Mouse (Mus musculus) A20 (cell line): ENCODE results near the gene Aox4.

Experiments used
- DNase-seq: peaks from one replicate; pipeline ENCODE4 v3.0.0-alpha.2; 2011; ENCODE audit warnings: low read depth, low spot score

Aox4 gene

DNA sequence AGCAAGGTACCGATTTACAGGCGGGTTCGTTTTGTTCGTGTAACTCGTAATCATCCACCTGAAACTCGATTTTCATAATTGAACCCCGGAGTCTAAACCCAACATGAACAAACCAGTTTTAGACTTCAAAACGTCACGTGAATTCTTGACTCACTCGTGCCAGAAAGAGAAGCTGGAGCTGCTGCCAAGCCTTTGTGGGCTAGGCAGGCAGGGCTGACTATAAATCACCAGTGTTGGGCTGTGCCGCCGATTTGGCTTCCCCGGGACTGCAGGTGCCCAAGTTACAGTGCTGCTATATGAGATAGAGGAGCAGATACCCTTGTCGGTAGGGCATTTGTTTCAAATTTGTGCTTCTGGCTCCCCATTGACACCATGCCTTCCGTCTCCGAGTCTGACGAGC is at the start of gene Aox4:
TSS of gene Aox4 (plus strand) at position 195 of the 400 bp plus-strand sequence.
- no peak for DNase-seq

DNA sequence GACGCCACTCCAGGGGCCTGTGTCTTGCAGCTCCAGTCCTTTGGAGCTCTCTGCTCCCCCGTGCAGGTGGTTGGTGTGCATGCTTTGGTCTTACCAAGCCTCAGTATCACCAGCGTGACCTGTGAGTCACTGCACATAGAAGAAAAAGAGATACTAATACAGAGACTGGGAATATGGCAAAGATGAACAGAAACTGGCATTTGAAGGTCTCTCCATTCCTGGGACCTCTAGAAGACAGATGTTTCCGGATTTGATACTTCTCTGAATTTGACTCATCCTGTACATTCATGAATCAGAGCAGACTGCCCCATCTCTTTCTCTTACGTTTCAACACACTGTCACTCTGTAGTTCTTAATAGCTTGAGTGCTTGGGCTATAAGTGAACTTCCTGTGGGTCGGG is 40.3 kb upstream of the Aox4 start:
- no peak for DNase-seq

DNA sequence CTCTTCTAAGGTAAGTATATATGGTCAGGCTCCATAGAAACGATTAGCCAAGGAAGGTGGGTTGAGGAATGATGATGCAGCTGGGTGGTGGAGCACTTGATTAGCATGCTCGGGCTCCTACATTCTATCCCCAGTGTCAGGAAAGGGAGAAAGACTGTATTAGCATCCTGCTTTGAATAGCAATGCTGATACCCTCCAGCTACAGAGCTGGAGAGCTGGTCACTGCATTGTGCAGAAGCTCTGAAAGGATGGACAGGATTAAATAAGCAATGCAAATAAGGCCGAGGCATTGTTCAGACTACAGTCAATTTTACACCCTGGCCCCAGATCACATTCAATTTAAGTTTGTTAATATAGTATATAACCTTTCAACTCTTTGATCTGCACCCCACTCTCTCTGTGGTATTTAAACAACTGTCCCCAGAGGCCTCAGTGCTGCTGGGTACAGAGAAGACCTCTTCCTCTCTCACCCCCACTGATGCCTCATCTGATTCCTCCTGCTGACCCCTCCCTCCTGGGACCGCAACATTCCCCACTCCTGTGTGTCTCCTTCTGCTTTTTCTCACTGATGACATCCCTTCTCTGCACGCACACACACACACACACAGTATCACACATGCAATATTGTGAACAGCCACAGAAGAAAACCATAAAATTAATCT is 21.6 kb upstream of the Aox4 start:
- DNase-seq: no peak

DNA sequence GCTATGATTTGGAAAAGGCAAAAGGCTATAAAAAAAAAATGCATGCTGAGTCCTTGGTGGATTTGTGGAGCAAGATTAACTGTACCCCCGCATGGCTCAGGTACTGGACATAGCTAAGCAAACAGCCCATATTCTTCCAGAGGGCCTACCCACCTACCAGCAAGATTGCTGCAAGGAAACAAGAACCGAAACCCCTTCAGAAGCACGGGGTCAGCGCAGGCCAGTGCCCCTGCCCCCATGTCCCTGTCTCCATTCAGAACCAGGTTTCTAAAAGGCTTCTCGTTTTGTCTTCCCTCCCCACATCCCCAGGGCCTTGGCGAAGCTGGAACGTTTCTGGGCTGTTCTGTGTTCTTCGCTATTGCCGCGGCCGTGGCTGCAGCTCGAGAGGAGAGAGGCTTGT is 15.9 kb upstream of the Aox4 start:
- DNase-seq: no peak

DNA sequence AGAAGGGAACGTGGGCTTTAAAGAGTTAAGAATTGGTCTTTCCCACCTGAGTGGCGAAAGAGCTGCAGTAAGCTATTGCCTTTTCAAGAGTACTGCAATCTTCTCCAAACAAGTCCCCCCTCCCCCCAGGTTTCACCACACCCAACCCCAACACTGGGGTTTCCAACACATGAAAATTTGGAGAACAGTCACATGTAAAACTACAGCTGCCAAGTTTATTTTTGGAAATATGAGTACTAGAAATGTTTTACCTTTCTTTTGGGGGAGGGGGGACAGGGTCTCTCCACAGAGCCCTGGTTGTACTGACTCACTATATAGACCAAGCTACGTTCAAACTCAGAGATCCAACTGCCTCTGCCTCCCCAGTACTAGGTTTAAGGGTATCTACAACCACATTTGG is 15.2 kb upstream of the Aox4 start:
- no peak for DNase-seq

DNA sequence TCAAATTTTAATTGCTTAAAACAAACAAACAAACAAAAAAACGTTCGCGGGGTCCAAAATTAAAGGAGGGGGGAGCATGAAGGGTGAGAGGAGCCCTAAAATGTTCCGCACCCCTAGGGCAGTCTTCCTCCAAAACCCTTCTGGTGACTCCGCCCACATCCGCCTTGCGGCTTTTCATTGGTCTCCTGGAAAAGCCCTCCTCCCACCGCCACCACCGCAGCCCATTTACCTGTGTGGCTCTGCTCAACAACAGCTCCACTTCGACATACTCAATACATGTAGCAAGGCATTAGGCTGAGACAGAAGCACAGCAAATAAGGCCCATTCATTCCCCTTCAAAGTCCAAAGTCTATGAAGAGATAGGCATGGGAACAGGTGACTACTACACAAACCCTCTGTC is 14.7 kb upstream of the Aox4 start:
- DNase-seq: no peak

DNA sequence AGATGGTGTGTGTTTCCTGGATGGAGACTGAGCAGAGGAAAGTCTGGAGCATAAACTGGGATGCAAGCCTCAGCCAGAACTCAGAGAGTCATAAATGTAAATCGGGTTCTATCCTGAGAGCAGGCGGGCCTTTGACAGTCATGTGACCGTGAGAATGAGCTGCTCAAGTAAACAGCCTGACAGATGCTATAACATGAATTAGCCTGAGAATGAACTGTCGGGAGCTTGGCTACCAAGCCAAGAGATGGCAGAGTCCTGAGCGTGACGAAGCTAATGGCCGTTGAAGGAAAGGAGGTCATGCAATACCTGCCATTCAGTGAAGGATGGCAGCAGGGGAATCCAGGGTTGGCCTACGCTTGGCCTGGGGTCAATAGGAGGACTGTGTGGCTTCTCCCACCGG is 13.2 kb upstream of the Aox4 start:
- DNase-seq: no peak

DNA sequence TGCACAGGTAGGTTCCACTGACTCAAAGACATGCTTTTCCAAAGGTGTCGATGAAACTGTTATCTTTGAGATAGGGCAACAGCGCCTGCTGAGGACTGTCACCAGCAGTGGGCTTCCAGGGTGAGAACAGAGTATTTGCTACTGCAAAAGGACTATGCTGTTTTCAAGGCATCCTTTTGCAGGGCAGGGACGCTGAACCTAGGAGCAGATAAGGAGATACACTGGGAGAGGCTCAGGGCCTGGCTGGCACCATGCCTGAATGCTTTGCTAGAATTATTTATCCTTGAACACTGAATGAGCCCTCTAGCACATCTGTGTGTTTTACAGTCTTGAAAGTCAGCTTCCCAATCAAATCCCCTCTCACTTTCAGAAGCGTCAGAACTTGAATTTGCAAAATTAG is 11.8 kb upstream of the Aox4 start:
- DNase-seq: no peak

DNA sequence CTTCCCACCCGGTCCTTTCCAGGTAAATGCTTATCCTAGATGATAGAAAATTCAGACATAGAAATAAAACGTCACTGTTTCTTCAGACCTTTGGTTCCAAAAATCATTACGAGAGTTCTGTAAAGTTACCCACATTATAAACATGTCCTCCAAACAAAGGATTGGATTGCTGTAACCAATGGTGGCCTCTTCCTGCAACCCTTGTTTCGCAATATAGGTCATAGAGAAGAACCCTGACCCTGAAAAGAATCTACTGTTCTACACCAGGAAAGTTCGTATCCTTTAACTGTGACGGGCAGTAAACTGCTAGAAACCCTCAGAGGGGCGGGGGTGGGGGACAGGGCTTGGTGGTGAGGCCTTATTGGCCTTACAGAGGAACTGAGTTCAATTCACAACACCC is 2.6 kb downstream of the Aox4 start:
- no peak for DNase-seq

DNA sequence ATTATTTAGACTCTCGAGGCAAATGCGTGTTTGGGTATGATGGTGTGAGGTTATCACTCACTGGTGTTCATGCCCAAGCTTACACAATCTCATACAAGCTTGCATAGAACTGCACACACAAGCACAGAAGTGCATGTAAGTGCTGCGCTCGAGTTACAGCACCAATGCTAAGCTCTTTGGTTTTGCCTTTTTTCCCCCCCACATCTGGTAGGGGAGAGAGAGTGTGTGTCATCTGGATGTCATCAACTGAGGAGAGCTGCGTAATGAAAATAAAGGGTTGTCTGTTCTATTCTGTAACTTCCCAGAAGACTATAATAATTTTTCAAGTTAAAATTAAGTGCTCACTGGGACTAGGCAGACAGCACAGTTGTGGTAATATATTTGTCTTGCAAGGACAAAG is 3.6 kb downstream of the Aox4 start:
- DNase-seq: no peak

DNA sequence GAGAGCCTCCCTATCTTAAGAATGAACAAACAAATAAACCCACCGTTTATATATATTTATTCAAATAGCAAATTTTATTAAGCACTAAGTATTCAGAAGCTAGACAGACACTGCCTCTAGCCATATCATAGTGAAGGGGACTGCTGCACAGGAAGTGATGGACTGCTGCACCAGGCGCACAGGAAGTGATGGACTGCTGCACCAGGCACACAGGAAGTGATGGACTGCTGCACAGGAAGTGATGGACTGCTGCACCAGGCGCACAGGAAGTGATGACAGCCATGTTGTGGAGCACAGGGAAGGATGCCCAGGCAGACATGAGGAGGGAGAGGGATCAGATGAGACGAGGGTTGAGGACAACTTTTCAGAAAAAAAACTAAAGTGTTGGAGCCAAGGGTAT is 5.2 kb downstream of the Aox4 start:
- DNase-seq: peak; percentile 16

DNA sequence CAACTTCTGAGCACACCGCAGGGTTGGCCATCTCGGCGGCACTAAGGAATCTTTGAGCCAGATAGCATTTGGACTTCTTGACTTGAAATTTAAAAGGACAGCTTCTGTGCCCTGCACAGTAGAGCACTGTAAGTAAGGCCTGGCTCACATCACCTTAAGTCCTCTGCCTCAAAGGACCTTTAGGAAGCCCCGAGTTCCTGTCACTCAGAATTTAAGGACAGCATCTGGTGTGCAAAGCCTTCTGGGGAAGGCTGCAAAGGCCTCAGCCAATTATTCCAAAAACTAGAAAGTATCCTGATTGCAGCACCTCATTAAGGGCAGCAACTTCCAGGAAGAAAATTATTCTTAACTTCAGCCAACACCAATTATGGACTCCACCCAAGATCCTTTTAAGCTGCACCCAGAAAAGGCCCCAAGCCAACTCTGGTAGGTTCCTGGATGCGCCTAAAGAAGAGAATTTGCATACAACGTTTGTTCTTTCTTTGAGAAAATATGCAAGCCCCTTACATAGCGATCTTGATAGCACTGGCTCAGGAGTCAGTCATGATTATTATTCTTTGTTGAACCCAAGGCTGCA is 5.8 kb downstream of the Aox4 start:
- DNase-seq: no peak

DNA sequence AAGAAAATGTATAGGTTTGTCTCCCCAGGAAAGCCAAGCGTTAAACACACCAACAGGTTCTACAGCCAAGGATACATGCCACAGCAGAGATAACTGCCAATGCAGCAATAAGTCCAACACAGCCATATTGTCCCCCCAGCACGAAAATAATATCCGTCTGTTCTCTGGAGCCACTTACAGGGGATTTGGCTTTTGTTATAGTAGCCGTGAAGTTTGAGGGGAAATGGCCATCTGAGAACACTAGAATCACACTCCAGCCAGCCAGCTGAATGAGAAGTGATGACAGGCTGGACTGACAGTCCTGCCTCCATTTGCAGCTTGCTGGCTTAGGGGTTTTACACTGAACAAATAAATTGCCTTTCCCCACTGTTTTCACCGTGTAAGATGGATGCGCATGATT is 10.9 kb downstream of the Aox4 start:
- DNase-seq: no peak

DNA sequence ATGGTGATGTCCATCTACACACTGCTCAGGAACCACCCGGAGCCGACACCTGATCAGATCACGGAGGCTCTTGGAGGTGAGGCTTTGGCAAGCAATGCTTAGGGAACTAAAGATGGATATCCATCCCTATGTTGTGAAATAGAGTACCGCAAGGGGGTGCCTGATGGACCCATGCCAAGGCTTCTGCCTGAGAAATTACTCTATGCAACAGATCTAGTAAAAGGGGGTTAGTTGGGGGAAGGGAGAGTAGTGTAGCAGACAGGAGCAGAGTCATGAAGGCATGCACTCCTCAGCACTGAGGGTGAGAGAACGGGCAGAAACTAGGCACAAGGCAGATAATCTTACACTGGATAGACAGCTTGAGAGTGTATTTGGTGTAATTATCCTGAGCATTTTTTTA is 11.7 kb downstream of the Aox4 start:
- DNase-seq: no peak

DNA sequence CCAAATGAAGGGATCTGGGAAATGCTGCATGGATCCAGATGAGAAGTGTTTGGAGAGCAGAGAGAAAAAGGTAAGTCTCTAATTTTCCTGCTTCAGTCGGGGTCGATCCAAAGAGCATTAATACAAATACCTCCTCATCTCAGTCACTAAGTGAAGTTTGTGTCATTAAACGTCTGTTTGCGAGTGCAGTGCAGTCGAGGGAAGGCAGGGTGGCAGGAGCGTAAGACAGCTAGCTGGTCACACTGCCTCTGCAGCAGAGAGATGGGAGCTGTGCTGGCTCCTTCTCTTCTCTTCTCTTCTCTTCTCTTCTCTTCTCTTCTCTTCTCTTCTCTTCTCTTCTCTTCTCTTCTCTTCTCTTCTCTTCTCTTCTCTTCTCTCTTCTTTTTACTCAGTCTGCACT is 17.9 kb downstream of the Aox4 start:
- no peak for DNase-seq

DNA sequence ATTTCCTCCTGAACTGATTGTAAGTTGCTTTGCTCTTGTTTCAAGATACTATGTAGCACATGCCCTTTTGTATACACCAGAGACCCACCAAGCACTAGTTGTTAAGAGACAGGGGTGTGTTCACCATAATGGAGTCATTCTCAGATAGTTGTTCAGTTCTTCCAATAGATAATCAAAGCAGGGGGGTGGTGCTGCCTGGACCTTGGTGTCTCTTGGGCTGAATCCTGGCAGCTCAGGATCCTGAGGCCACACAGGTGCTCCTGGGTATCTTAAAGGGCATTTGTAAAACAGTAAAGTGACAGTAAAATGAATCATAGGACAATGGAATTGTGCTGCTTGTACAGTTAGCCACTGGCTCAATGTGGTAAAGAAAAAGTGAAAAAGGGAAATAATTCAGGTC is 18.7 kb downstream of the Aox4 start:
- no peak for DNase-seq

DNA sequence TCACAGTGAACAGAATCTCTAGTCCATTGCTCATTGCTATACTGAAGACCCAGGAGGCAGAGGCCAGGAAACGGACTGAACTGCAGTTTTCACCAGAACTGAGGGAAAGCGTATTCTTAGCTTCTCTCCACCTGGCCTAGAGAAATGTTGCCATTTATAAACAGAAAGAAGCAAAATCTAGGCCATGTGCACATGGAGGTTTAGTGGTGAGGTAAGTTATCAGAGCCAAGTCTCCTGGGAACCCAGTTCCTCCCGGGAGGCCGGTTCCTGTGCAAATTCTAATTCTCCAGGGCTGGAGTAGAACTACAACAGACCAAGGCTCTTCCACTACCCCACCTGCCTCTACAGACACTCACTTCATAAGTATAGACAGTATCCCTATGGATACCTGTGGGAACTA is 19.6 kb downstream of the Aox4 start:
- no peak for DNase-seq

DNA sequence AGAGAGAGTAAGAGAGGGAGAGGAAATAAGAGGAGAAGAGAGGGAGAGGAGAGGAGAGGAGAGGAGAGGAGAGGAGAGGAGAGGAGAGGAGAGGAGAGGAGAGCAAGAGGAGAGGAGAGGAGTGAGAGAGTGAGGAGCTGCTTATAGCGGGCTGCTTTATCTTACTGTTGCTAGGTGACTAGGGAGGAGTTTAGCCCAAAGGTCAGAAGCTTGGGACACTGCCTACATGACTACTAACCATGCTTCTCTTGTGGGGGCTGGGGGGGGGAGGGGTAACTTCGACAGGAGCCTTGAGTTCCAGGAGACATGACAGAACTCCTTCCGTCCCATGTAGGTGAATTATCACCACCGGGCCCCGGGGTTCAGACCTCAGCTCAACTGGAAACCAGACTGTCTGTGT is 20.3 kb downstream of the Aox4 start:
- no peak for DNase-seq

DNA sequence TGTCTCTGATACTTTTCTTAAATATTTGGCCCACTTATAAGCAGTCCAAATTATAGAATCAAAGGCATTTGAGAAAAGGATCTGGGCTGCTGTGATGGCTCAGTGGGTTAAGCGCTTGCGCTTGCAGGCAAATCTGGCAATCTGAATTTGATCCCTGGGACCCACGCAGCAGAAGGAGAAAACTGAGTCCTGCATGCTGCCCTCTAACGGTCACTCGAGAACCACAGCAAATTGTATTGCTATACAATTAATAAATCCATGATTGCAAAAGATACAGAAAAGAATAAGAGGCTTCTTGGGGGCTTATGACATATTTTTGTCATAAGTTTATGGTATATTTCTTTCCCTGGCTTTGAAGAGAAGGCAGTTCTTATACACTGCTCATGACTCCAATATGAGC is 25.2 kb downstream of the Aox4 start:
- DNase-seq: no peak

DNA sequence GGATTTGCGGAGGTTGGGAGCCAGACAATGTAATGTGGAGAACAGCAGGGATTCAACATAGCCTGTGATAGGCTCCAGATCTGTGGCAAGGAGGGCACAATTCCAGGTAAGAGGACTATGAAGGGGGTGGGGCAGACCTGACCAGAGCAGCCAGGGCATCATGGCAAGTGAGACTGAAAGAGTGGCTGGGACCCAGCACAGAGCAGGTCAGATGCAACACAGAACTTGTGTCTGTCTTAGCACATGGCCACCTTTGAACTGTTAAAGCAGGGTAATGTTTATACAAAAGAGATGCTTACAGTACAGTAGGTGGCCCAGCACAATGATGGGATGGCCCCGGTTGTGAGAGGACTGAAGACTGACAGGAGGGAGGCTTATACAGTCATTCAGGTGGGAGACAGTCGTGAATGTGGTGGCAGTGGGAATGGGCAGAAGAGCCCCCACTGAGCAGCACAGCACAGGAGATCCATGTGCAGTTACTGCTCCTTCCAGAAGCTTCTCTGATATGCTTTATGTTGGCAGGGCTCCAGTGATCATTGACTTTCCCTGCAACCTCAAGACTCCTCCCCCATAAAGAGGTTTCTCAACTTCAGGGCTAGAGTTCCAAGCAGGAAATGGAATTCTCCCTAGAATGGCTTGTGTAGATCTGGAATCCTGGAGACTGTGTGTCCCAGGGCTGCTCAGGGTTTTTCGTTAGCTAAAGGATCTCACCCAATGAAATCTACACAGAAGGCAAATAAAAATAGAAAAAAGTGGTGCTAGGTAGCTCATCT is 27.5 kb downstream of the Aox4 start:
- DNase-seq: no peak

DNA sequence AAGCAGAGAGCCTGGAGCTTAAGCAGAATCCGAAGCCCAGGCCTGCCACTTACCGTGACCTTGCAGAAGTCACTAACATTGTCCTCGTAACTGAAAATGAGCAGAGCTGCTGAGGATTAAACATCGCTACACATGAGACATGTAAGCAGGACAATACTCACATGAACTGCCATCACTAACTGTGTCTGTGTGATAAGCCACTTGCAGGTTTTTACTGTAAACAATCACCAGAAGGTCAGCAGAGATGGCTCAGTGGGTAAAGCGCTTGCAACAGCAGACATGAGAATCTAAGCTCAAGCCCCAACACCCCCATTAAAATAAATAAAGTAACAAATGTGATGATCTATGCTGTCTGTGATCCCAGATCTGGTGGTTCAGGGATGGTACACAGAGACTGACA is 28.2 kb downstream of the Aox4 start:
- no peak for DNase-seq

DNA sequence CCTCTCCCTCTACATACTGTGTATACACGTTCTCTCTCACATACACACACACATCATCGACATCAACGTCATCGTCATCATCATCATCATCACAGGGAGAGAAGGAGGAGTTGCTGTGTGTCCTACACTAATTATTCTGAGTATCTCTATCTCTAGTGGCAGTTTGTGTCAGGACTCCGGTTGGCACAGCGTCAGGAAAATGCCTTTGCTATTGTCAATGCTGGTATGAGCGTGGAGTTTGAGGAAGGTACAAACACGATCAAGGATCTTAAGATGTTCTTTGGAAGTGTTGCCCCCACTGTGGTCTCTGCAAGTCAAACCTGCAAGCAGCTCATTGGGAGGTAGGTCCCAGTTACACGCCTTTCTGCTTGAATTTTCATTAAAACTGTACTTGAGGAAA is 28.8 kb downstream of the Aox4 start:
- DNase-seq: no peak

DNA sequence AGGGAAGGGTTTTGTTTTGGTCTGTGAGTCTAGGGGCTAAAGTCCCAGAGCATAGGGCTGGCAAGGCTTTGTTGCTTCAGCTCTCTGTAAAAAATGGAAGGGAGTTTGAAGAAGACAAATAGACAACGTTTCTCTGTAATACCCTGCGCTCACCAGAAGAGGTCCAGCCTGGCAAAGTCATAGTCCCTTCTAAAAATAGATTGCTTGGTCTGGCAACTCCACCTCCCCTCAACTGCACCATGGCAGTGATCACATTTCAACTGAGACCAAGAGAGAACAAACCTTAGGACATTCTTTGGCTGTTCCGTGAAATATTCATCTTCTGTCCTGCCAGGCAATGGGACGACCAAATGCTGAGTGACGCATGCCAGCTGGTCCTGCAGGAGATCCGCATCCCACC is 30.1 kb downstream of the Aox4 start:
- DNase-seq: peak; percentile 8
